Mouse (Mus musculus) bone marrow, adult 2 months (tissue): ENCODE data around the gene Ncl.

Experiments
- CTCF ChIP-seq: fragments of 200-500 bp; IDR thresholded peaks from 2 replicates; pipeline ENCODE4 v1.5.1; 2011; ENCODE audit warnings: low read length, control low read depth; ENCODE audit not compliant: control insufficient read depth, insufficient read depth
- POLR2A ChIP-seq: fragments of 200-500 bp; IDR thresholded peaks from 2 replicates; pipeline ENCODE4 v1.6.1; 2011; ENCODE audit warnings: low read depth, mild to moderate bottlenecking, control low read depth, low read length, borderline replicate concordance; ENCODE audit not compliant: control insufficient read depth

- TF ChIP-seq CTCF = no peak
- TF ChIP-seq POLR2A = no peak
Observed at GRCm38 (mm10) chr1:86342371-86342770, 16.8 kb downstream of the Ncl start.
